Mouse (Mus musculus) heart, embryonic 14.5 days (tissue): ENCODE data around the gene Rras. TPM values are rescaled to one million over a fixed set of nuclear protein-coding genes. Genes with fewer than 3 reads are reported as not detected.
"Not testable (repeated sequence)": the region's sequence is repeated elsewhere in the genome, so short reads cannot be mapped to it uniquely, and the experiment has no call there.

Experiments used
- ATAC-seq: fragments of 200-750 bp; cut with Nextera tagmentation; 2 replicates; pipeline ENCODE4 v1.8.0; 2017; ENCODE audit warnings: low read depth, moderate TSS enrichment; ENCODE audit not compliant: insufficient number of reproducible peaks, insufficient read depth, low FRiP score
- H3K27ac ChIP-seq, 2 experiments: fragments of 200-500 bp in 1 of 2; fragments of 300-500 bp in 1 of 2; sonication (generic) in 1 of 2; replicated peaks in 1 of 2; 2 replicates each; pipeline ENCODE4 v1.5.1; 2012 to 2014; ENCODE audit warnings: low read depth in 2 of 2, low read length in 2 of 2, control low read depth in 1 of 2, mild to moderate bottlenecking in 1 of 2, mixed read lengths in 1 of 2; ENCODE audit not compliant: control insufficient read depth in 1 of 2, insufficient read depth in 1 of 2
- H3K27me3 ChIP-seq: fragments of 300-500 bp; sonication (generic); 2 replicates; pipeline ENCODE4 v1.6.1; 2014; ENCODE audit warnings: mild to moderate bottlenecking, low read length, control low read depth; ENCODE audit not compliant: control insufficient read depth, insufficient read depth
- H3K36me3 ChIP-seq: fragments of 300-500 bp; sonication (generic); 2 replicates; pipeline ENCODE4 v1.6.1; 2014; ENCODE audit warnings: mild to moderate bottlenecking, control low read depth, low read length, mixed read lengths; ENCODE audit not compliant: control insufficient read depth, insufficient read depth
- H3K4me1 ChIP-seq, 2 experiments: fragments of 200-500 bp in 1 of 2; fragments of 300-500 bp in 1 of 2; sonication (generic) in 1 of 2; 2 replicates each; pipeline ENCODE4 v1.6.1; 2012 to 2014; ENCODE audit warnings: low read length in 2 of 2, control low read depth in 1 of 2, mixed read lengths in 1 of 2; ENCODE audit not compliant: control insufficient read depth in 2 of 2, insufficient read depth in 2 of 2
- H3K4me2 ChIP-seq: fragments of 300-500 bp; sonication (generic); 2 replicates; pipeline ENCODE4 v1.6.1; 2014; ENCODE audit warnings: mild to moderate bottlenecking, low read length
- H3K4me3 ChIP-seq, 2 experiments: fragments of 200-500 bp in 1 of 2; fragments of 300-500 bp in 1 of 2; sonication (generic) in 1 of 2; 2 replicates each; pipeline ENCODE4 v1.5.1; 2012 to 2014; ENCODE audit warnings: low read length in 2 of 2, mild to moderate bottlenecking in 2 of 2, control low read depth in 1 of 2, low read depth in 1 of 2, moderate library complexity in 1 of 2; ENCODE audit not compliant: control insufficient read depth in 1 of 2, insufficient read depth in 1 of 2
- H3K9ac ChIP-seq: fragments of 300-500 bp; sonication (generic); 2 replicates; pipeline ENCODE4 v1.6.1; 2014; ENCODE audit warnings: mild to moderate bottlenecking, low read length
- H3K9me3 ChIP-seq: fragments of 300-500 bp; sonication (generic); 2 replicates; pipeline ENCODE4 v1.6.1; 2016; ENCODE audit warnings: low read length, control low read depth; ENCODE audit not compliant: control insufficient read depth
- WGBS: fragments of 180-500 bp; shearing (Covaris S2); extraction: QIAGEN DNeasy Blood & Tissue Kit; methylation state at CpG from one replicate; pipeline ENCODE4 v1.1.7; 2014; 5-methylcytosine and 5-hydroxymethylcytosine counted together
- polyA plus RNA-seq: library from polyadenylated mRNA; unstranded; fragments of >200 nt; fragmentation: Nextera tagmentation; extraction: Ambion mirVana; gene quantifications from 2 replicates; pipeline ENCODE4 v1.2.1, GENCODE M21; 2014

The Rras gene
- polyA plus RNA-seq, 1 experiment from 2014 or later, result 108 TPM

DNA sequence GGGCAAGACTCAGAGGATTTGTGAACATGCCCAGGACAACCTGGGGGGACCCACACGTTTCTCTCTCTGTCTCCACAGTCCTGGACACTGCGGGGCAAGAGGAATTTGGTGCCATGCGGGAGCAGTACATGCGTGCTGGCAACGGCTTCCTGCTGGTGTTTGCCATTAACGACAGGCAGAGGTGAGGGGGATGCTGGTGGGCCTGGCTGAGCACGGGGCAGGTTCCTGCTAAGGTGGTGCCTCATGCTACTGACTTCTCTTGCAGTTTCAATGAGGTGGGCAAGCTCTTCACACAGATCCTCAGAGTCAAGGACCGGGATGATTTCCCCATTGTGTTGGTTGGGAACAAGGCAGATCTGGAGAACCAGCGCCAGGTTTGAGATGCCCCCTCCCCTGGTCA is 2.5 kb downstream of the Rras start:
- H3K9ac ChIP-seq, result no peak overlapping the region
- peaks cover 14% of the 10 kb centered on the region for H3K36me3 ChIP-seq
- ATAC-seq, result no peak
- WGBS, result 68% methylated on average over 9 of the region's 9 CpGs
- no peaks in the 10 kb centered on the region for H3K27me3 ChIP-seq
- H3K27ac ChIP-seq, result no peak overlapping the region
- no peaks in the 10 kb centered on the region for H3K9me3 ChIP-seq
- no peak overlapping the region for H3K4me3 ChIP-seq
- H3K4me2 ChIP-seq, result no peak overlapping the region
- H3K4me1 ChIP-seq, result peaks cover 6 to 8% of the 10 kb centered on the region in 2 experiments; a peak in 3 of 4 replicates

DNA sequence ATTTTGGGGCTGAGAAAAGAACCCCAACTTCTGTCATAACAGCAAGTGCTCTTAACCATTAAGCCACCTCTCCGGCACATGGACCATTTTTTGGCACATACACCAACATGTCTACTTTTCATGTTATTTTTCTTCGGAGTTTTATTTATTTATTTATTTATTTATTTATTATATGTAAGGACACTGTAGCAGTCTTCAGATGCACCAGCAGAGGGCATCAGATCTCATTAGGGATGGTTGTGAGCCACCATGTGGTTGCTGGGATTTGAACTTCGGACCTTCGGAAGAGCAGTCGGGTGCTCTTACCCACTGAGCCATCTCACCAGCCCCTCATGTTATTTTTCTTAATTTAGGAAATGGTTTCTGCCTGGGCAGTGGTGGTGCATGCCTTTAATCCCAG is 6.0 kb downstream of the Rras start:
- 79% methylated on average over 5 of the region's 5 CpGs for WGBS
- not testable (repeated sequence) for ATAC-seq, H3K27me3 ChIP-seq, H3K4me3 ChIP-seq, H3K4me2 ChIP-seq, H3K9me3 ChIP-seq, H3K27ac ChIP-seq, H3K9ac ChIP-seq, H3K4me1 ChIP-seq
- H3K36me3 ChIP-seq, result peaks cover 36% of the 10 kb centered on the region

DNA sequence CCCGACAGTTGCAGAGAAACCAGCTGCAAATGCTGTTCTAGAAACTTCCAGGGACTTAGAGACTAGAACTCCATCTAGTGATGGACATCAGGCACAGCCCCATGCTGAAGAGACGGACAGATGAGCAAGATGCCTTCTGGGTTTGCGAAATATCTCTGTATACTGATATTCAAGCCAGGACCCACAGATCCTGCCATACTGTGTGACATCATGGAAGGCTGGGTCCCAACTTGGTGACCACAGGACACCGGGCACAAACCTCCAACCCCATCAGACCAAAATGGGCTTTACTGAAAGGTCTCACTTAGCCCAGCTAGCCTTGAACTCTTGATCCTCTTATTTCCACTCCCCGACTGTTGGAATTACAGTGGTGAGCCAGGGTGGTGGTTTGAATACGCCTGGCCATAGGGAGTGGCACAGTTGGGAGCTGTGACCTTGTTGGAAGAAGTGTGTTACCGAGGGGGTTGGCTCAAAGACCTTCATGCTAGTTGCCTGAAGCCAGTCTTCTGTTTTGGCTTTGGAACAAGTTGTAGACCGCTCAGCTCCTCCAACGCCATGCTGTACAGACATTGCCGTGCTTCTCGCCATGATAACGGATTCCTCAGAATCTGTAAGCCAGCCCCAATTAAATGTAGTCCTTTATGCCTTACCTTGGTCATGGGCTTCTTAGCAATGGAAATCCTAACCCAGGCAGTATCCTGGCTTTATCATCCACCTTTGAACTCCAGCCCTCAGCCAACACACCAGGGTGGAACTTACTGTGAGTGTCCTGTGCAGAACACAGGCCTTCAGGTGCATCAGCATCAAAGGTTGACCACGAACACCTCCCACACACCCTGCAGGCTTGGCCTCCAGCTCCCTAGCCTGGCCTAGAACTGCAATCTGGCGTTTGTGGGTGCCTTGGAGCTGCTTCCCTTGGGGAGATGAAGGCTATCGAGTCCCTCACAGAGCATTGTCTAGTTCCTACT is 6.8 kb downstream of the Rras start:
- no peak for ATAC-seq
- H3K9ac ChIP-seq, result no peak overlapping the region
- H3K27me3 ChIP-seq, result no peaks in the 10 kb centered on the region
- 83% methylated on average over 15 of the region's 15 CpGs for WGBS
- no peaks in the 10 kb centered on the region for H3K4me1 ChIP-seq
- no peaks in the 10 kb centered on the region for H3K9me3 ChIP-seq
- H3K4me2 ChIP-seq, result no peak overlapping the region
- peaks cover 44% of the 10 kb centered on the region for H3K36me3 ChIP-seq
- H3K4me3 ChIP-seq, result no peak overlapping the region
- H3K27ac ChIP-seq, result no peak overlapping the region

DNA sequence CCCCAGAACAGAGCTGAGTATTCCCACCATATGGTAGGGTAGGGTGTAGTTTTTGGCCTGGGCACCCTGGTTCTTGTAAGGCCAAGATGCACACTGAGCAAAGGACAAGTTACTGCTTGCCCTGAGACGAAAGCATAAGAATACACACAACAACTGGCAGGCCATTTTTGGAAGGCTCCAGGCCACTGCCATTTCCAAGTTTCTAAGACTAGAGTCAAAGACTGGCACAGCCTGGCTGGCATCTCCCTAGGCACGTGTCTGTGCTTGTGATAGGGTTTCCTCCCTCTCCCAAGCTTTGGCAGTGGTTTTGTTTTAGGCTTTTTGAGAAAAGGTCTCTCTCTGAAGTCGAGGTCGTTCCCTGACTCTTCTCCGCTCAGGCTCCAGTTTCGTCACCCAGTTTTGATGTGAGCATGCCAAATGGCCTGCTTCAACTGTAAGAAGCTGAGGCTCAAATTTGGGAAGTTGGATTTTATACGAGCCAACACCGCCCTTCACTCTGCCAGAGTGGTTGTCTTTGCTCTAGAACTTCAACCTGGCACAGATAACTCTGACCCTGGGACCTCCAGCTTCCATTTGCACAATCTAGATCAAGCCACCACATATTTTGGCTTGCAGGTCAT is 8.0 kb downstream of the Rras start:
- Histone ChIP-seq H3K4me1 (no peaks in the 10 kb centered on the region), H3K27ac (0 out of 4 replicates have a peak overlapping the region, but pooled peaks of 1 of the 2 experiments have one; percentile 24), H3K4me2 (no peak overlapping the region), H3K36me3 (peaks cover 51% of the 10 kb centered on the region), H3K9me3 (no peaks in the 10 kb centered on the region), H3K4me3 (no peak overlapping the region), H3K9ac (no peak overlapping the region), H3K27me3 (no peaks in the 10 kb centered on the region)
- ATAC-seq, result no peak
- WGBS, result 70% methylated on average over 8 of the region's 8 CpGs

DNA sequence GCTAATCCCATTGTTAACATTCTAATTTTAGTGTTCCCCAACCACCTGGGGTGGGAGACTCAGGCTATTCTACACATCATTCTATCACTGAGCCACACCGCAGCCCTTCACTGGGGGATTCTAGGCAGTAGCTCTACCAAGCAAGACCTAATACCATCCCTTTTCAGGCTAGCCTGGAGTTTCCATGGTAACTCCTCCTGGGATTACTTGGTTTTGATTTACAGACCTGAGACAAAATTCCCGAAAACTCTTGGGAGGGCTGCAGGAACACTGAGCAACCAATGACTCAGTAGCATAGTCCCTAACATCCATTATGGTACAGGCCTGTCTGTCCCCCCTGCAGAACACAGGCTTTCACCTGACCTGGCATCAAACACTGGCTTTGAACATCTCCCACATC is 8.5 kb downstream of the Rras start:
- Histone ChIP-seq H3K4me1 (no peaks in the 10 kb centered on the region), H3K4me2 (no peak overlapping the region), H3K27ac (no peak overlapping the region), H3K27me3 (no peaks in the 10 kb centered on the region), H3K36me3 (peaks cover 54% of the 10 kb centered on the region), H3K9ac (no peak overlapping the region), H3K9me3 (no peaks in the 10 kb centered on the region), H3K4me3 (no peak overlapping the region)
- 74% methylated on average over 2 of the region's 2 CpGs for WGBS
- no peak for ATAC-seq

- Histone ChIP-seq H3K4me1 (no peaks in the 10 kb centered on the region), H3K27ac (no peak overlapping the region), H3K36me3 (peaks cover 62% of the 10 kb centered on the region), H3K4me3 (no peak overlapping the region), H3K27me3 (no peaks in the 10 kb centered on the region), H3K9ac (no peak overlapping the region), H3K4me2 (no peak overlapping the region), H3K9me3 (no peaks in the 10 kb centered on the region)
- ATAC-seq, result no peak
- 87% methylated on average over 9 of the region's 9 CpGs for WGBS
Observed at GRCm38 (mm10) chr7:45027761-45028160, 10.0 kb downstream of the Rras start.

- H3K36me3 ChIP-seq, result peaks cover 68% of the 10 kb centered on the region
- no peak overlapping the region for H3K9ac ChIP-seq
- no peaks in the 10 kb centered on the region for H3K27me3 ChIP-seq
- no peak overlapping the region for H3K4me2 ChIP-seq
- no peak for ATAC-seq
- 93% methylated on average over 11 of the region's 11 CpGs for WGBS
- no peak overlapping the region for H3K27ac ChIP-seq
- no peak overlapping the region for H3K4me3 ChIP-seq
- H3K9me3 ChIP-seq, result no peaks in the 10 kb centered on the region
- no peaks in the 10 kb centered on the region for H3K4me1 ChIP-seq
Observed at GRCm38 (mm10) chr7:45028351-45028750, 10.6 kb downstream of the Rras start.
